Mouse (Mus musculus) intestine, embryonic 14.5 days (tissue): ENCODE measurements at regions not wholly inside any gene's neighbourhood (a gene's known extent, or its start where the extent isn't known, plus 50 kb on each side); places are given as distances from the start of the nearest gene placed in this dataset.
A peak's percentile ranks its signal among the peaks of the same experiment; 100 is the strongest.

Source experiments
- ATAC-seq: fragments of 200-750 bp; cut with Nextera tagmentation; replicated peaks from 2 replicates; pipeline ENCODE4 v1.8.0; 2017; ENCODE audit warnings: low read depth, moderate number of reproducible peaks, moderate TSS enrichment, moderate library complexity; ENCODE audit not compliant: low FRiP score, low TSS enrichment
- DNase-seq: peaks from one replicate; pipeline ENCODE4 v3.0.0-alpha.2; 2018; ENCODE audit warnings: low spot score
- H3K27ac ChIP-seq: fragments of 300-500 bp; sonication (generic); 2 replicates; pipeline ENCODE4 v1.5.1; 2014; ENCODE audit warnings: low read depth, mild to moderate bottlenecking, control low read depth
- H3K27me3 ChIP-seq: fragments of 300-500 bp; sonication (generic); replicated peaks from 2 replicates; pipeline ENCODE4 v1.6.1; 2014; ENCODE audit warnings: low read length, control low read depth; ENCODE audit not compliant: control insufficient read depth, insufficient read depth
- H3K36me3 ChIP-seq: fragments of 300-500 bp; sonication (generic); 2 replicates; pipeline ENCODE4 v1.6.1; 2014; ENCODE audit warnings: low read length, control low read depth; ENCODE audit not compliant: control insufficient read depth, insufficient read depth
- H3K4me1 ChIP-seq: fragments of 300-500 bp; sonication (generic); replicated peaks from 2 replicates; pipeline ENCODE4 v1.6.1; 2014; ENCODE audit warnings: low read length, control low read depth, mixed read lengths; ENCODE audit not compliant: control insufficient read depth, insufficient read depth
- H3K4me2 ChIP-seq: fragments of 300-500 bp; sonication (generic); 2 replicates; pipeline ENCODE4 v1.6.1; 2014; ENCODE audit warnings: low read length
- H3K4me3 ChIP-seq: fragments of 300-500 bp; sonication (generic); 2 replicates; pipeline ENCODE4 v1.5.1; 2014; ENCODE audit warnings: low read depth, low read length, control low read depth, mixed read lengths
- H3K9ac ChIP-seq: fragments of 300-500 bp; sonication (generic); 2 replicates; pipeline ENCODE4 v1.6.1; 2014; ENCODE audit warnings: mild to moderate bottlenecking, low read length
- H3K9me3 ChIP-seq: fragments of 300-500 bp; sonication (generic); 2 replicates; pipeline ENCODE4 v1.6.1; 2016; ENCODE audit warnings: low read length, control low read depth; ENCODE audit not compliant: control insufficient read depth
- WGBS: fragments of 180-500 bp; shearing (Covaris S2); extraction: QIAGEN DNeasy Blood & Tissue Kit; methylation state at CpG from one replicate; pipeline ENCODE4 v1.1.7; 2014; 5-methylcytosine and 5-hydroxymethylcytosine counted together

DNA sequence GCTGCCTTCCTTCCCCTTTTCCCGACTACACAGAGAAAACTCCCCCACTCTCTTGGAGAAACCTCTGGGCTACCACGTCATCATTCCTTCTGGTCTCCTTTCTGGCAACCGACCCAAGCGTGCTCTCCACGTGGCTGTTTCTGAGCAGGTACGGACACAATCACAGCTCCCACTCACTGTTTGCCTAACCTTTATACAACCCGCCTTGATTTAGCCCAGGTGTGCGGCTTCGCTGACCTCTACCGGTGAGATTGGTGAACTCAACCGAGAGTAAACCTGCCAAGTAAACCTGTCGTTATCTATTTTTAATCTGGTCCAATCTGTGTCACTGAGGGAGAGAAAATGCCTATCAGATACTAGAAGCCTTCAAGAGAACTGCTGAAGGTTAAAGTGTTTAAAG lies 142.7 kb upstream of the Gnai1 start:
- peak; percentile 58 for DNase-seq
- H3K4me2 ChIP-seq = no peak overlapping the region
- H3K9ac ChIP-seq = no peak overlapping the region
- no peaks in the 10 kb centered on the region for H3K27me3 ChIP-seq
- ATAC-seq = peak; percentile 83
- H3K27ac ChIP-seq = no peak overlapping the region
- no peaks in the 10 kb centered on the region for H3K36me3 ChIP-seq
- 19% methylated on average over 12 of the region's 12 CpGs for WGBS
- H3K4me1 ChIP-seq = no peaks in the 10 kb centered on the region
- H3K9me3 ChIP-seq = no peaks in the 10 kb centered on the region
- no peak overlapping the region for H3K4me3 ChIP-seq

DNA sequence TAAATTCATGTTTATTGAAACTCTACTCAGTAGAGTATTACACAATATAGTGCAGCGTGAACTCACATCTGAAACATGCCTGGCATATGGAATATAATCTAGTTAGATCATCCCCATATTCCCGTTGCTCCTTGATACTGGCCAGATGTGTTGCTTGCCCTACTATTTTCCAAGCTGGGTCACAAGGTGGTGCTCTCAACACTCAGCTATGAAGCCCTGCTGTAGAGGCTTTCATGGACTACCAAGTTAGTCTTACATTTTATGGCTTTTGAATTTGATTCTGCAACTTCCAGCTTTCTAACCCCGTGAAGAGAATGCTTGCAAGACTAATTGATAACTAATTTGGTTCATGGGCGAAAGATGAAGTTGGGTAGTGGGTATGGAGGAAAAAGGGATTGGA lies 134.2 kb upstream of the Gnai1 start:
- H3K4me2 ChIP-seq = no peak overlapping the region
- ATAC-seq (no peak), DNase-seq (no peak)
- no peaks in the 10 kb centered on the region for H3K9me3 ChIP-seq
- H3K36me3 ChIP-seq = no peaks in the 10 kb centered on the region
- H3K27ac ChIP-seq = no peak overlapping the region
- 79% methylated on average over 4 of the region's 4 CpGs for WGBS
- H3K4me1 ChIP-seq = no peaks in the 10 kb centered on the region
- H3K27me3 ChIP-seq = no peaks in the 10 kb centered on the region
- no peak overlapping the region for H3K4me3 ChIP-seq
- no peak overlapping the region for H3K9ac ChIP-seq

- ATAC-seq (no peak), DNase-seq (no peak)
- Histone ChIP-seq H3K36me3 (no peaks in the 10 kb centered on the region), H3K9ac (no peak overlapping the region), H3K4me2 (no peak overlapping the region), H3K4me1 (no peaks in the 10 kb centered on the region), H3K27me3 (no peaks in the 10 kb centered on the region), H3K27ac (no peak overlapping the region), H3K4me3 (no peak overlapping the region), H3K9me3 (no peaks in the 10 kb centered on the region)
- WGBS = 67% methylated on average over 3 of the region's 3 CpGs
Measured at GRCm38 (mm10) chr5:18489709-18490108, 129.6 kb upstream of the Gnai1 start.

GRCm38 (mm10) chr5:18487076-18487772 lies 127.1 kb upstream of the Gnai1 start:
- 11% methylated on average over 1 of the region's 1 CpGs for WGBS
- H3K4me3 ChIP-seq = no peak overlapping the region
- no peak overlapping the region for H3K27ac ChIP-seq
- no peaks in the 10 kb centered on the region for H3K9me3 ChIP-seq
- no peaks in the 10 kb centered on the region for H3K4me1 ChIP-seq
- no peaks in the 10 kb centered on the region for H3K27me3 ChIP-seq
- H3K36me3 ChIP-seq = no peaks in the 10 kb centered on the region
- H3K4me2 ChIP-seq = no peak overlapping the region
- no peak overlapping the region for H3K9ac ChIP-seq
- ATAC-seq (peak; percentile 47; the same call in 1 of the 2 replicates), DNase-seq (no peak)

DNA sequence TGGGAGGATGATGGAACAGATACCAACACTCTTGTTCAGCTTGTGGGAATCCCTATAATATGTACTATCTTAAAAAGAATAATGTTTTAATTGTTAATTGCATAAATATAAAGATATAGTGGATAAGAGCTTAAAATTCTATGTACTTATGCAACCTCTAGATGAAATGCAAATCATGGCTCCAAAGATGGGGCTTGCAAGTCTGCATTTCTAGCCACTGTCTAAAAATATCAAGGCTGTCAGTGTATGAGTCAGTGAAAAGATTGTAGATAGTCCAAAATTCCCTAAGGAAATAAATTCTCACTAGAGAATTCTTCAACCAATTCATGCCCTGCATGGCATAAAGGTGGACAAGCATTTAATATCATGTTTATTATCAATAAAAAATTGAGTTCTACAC lies 124.2 kb upstream of the Gnai1 start:
- Histone ChIP-seq H3K9ac (no peak overlapping the region), H3K4me2 (no peak overlapping the region), H3K27ac (no peak overlapping the region), H3K9me3 (no peaks in the 10 kb centered on the region), H3K4me1 (no peaks in the 10 kb centered on the region), H3K27me3 (no peaks in the 10 kb centered on the region), H3K36me3 (no peaks in the 10 kb centered on the region), H3K4me3 (no peak overlapping the region)
- DNase-seq = no peak
- ATAC-seq = no peak

GRCm38 (mm10) chr5:18478420-18478819 lies 118.3 kb upstream of the Gnai1 start:
- ATAC-seq = no peak
- no peak for DNase-seq

GRCm38 (mm10) chr5:18477372-18478017 lies 117.3 kb upstream of the Gnai1 start:
- no peak for ATAC-seq
- DNase-seq = no peak
- Histone ChIP-seq H3K4me1 (no peaks in the 10 kb centered on the region), H3K4me3 (no peak overlapping the region), H3K36me3 (no peaks in the 10 kb centered on the region), H3K27ac (no peak overlapping the region), H3K9ac (no peak overlapping the region), H3K4me2 (no peak overlapping the region), H3K9me3 (no peaks in the 10 kb centered on the region), H3K27me3 (no peaks in the 10 kb centered on the region)
- WGBS = 87% methylated on average over 6 of the region's 6 CpGs

More at GRCm38 (mm10) chr5:18478420-18478819, 118.3 kb upstream of the Gnai1 start:
- no peaks in the 10 kb centered on the region for H3K9me3 ChIP-seq
- no peak overlapping the region for H3K9ac ChIP-seq
- no peak overlapping the region for H3K4me3 ChIP-seq
- H3K4me2 ChIP-seq = no peak overlapping the region
- H3K36me3 ChIP-seq = no peaks in the 10 kb centered on the region
- no peaks in the 10 kb centered on the region for H3K27me3 ChIP-seq
- 84% methylated on average over 7 of the region's 7 CpGs for WGBS
- no peak overlapping the region for H3K27ac ChIP-seq
- H3K4me1 ChIP-seq = no peaks in the 10 kb centered on the region

GRCm38 (mm10) chr5:18472114-18472513 lies 112.0 kb upstream of the Gnai1 start:
- no peak overlapping the region for H3K4me2 ChIP-seq
- ATAC-seq (no peak), DNase-seq (no peak)
- no peaks in the 10 kb centered on the region for H3K4me1 ChIP-seq
- no peaks in the 10 kb centered on the region for H3K36me3 ChIP-seq
- H3K4me3 ChIP-seq = no peak overlapping the region
- H3K27me3 ChIP-seq = no peaks in the 10 kb centered on the region
- no peaks in the 10 kb centered on the region for H3K9me3 ChIP-seq
- H3K9ac ChIP-seq = no peak overlapping the region
- no peak overlapping the region for H3K27ac ChIP-seq

GRCm38 (mm10) chr5:18457771-18458170 lies 97.6 kb upstream of the Gnai1 start:
- no peaks in the 10 kb centered on the region for H3K9me3 ChIP-seq
- H3K27me3 ChIP-seq = no peaks in the 10 kb centered on the region

More at GRCm38 (mm10) chr5:18457771-18458170, 97.6 kb upstream of the Gnai1 start:
- no peak overlapping the region for H3K4me2 ChIP-seq
- H3K36me3 ChIP-seq = no peaks in the 10 kb centered on the region
- DNase-seq (no peak), ATAC-seq (no peak)
- H3K4me1 ChIP-seq = no peaks in the 10 kb centered on the region
- no peak overlapping the region for H3K27ac ChIP-seq
- 71% methylated on average over 1 of the region's 1 CpGs for WGBS
- no peak overlapping the region for H3K9ac ChIP-seq
- H3K4me3 ChIP-seq = no peak overlapping the region
